Mouse (Mus musculus) cortical plate, adult 2 months (tissue): ENCODE results near the gene Dnah2.

ENCODE experiments used
- CTCF ChIP-seq: fragments of 200-500 bp; IDR thresholded peaks from 2 replicates; pipeline ENCODE4 v1.5.1; 2011; ENCODE audit warnings: mild to moderate bottlenecking, control low read depth, low read length; ENCODE audit not compliant: insufficient read depth; ENCODE audit errors: extremely low read depth
- POLR2A ChIP-seq: fragments of 200-500 bp; IDR thresholded peaks from 2 replicates; pipeline ENCODE4 v1.6.1; 2011; ENCODE audit warnings: mild to moderate bottlenecking, low read length, control low read depth; ENCODE audit not compliant: insufficient read depth; ENCODE audit errors: extremely low read depth

- TF ChIP-seq POLR2A = no peak
- no peak for TF ChIP-seq CTCF
These were observed 150.9 kb downstream of the Dnah2 start, which contains the start of gene Tmem88 for GRCm38 (mm10) chr11:69398059-69398458.
